Mouse (Mus musculus): ENCODE measurements around the gene Ppox. TPM values are rescaled to one million over a fixed set of nuclear protein-coding genes. Genes with fewer than 3 reads are reported as not detected.
A peak's percentile ranks its signal among the peaks of the same experiment; 100 is the strongest.

Gene Ppox
- polyA plus RNA-seq, 1 experiment from 2014 or later, result 11.4 TPM

- H3K4me2 ChIP-seq (replicated peaks; ENCODE audit: low read depth), result no peak overlapping the region
- H3K9me3 ChIP-seq (ENCODE audit: control insufficient read depth), result no peaks in the 10 kb centered on the region
- WGBS, result 64% methylated on average over 15 of the region's 15 CpGs
- H3K36me3 ChIP-seq (ENCODE audit: control insufficient read depth, insufficient read depth), result 0 out of 2 replicates have a peak, but pooled peaks cover 3% of the 10 kb centered on the region
- no peak overlapping the region for H3K9ac ChIP-seq (ENCODE audit: low read depth, low read length)
- no peak for ATAC-seq
- no peaks in the 10 kb centered on the region for H3K4me1 ChIP-seq (replicated peaks; ENCODE audit: control insufficient read depth, insufficient read depth, low read length)
- peak; percentile 81 for TF ChIP-seq CTCF (IDR thresholded peaks at IDR 0.05; ENCODE audit: low read depth)
- H3K4me3 ChIP-seq (ENCODE audit: low read depth, low read length), result no peak overlapping the region
- H3K27me3 ChIP-seq (replicated peaks; ENCODE audit: control insufficient read depth, insufficient read depth, low read length), result no peaks in the 10 kb centered on the region
- H3K27ac ChIP-seq (ENCODE audit: low read depth, low read length), result no peak overlapping the region
Measured at GRCm38 (mm10) chr1:171256937-171257548, 23.9 kb downstream of the Ppox start.

GRCm38 (mm10) chr1:171256095-171256818, 24.7 kb downstream of the Ppox start:
- WGBS, result 88% methylated on average over 24 of the region's 24 CpGs
- H3K27ac ChIP-seq (ENCODE audit: low read depth, low read length), result no peak overlapping the region
- peak; percentile 43 for TF ChIP-seq CTCF (IDR thresholded peaks at IDR 0.05; ENCODE audit: low read depth)
- ATAC-seq, result no peak
- no peaks in the 10 kb centered on the region for H3K4me1 ChIP-seq (replicated peaks; ENCODE audit: control insufficient read depth, insufficient read depth, low read length)
- H3K27me3 ChIP-seq (replicated peaks; ENCODE audit: control insufficient read depth, insufficient read depth, low read length), result no peaks in the 10 kb centered on the region
- no peak overlapping the region for H3K4me3 ChIP-seq (ENCODE audit: low read depth, low read length)
- H3K9ac ChIP-seq (ENCODE audit: low read depth, low read length), result no peak overlapping the region
- H3K4me2 ChIP-seq (replicated peaks; ENCODE audit: low read depth), result no peak overlapping the region
- 0 out of 2 replicates have a peak, but pooled peaks cover 3% of the 10 kb centered on the region for H3K36me3 ChIP-seq (ENCODE audit: control insufficient read depth, insufficient read depth)
- H3K9me3 ChIP-seq (ENCODE audit: control insufficient read depth), result no peaks in the 10 kb centered on the region

GRCm38 (mm10) chr1:171252415-171252814, 28.6 kb downstream of the Ppox start:
- 0 out of 2 replicates have a peak, but pooled peaks cover 3% of the 10 kb centered on the region for H3K36me3 ChIP-seq (ENCODE audit: control insufficient read depth, insufficient read depth)
- peak overlapping the region; percentile 58 for H3K4me2 ChIP-seq (replicated peaks; ENCODE audit: low read depth)
- H3K4me3 ChIP-seq (ENCODE audit: low read depth, low read length), result peak overlapping the region; percentile 35; the same call in 1 of the 2 replicates
- ATAC-seq, result no peak
- H3K27me3 ChIP-seq (replicated peaks; ENCODE audit: control insufficient read depth, insufficient read depth, low read length), result no peaks in the 10 kb centered on the region; the same call in 1 of the 2 replicates
- H3K27ac ChIP-seq (ENCODE audit: low read depth, low read length), result no peak overlapping the region
- H3K9me3 ChIP-seq (ENCODE audit: control insufficient read depth), result no peaks in the 10 kb centered on the region
- no peak overlapping the region for H3K9ac ChIP-seq (ENCODE audit: low read depth, low read length)
- H3K4me1 ChIP-seq (replicated peaks; ENCODE audit: control insufficient read depth, insufficient read depth, low read length), result no peaks in the 10 kb centered on the region; the same call in 1 of the 2 replicates
- WGBS, result 69% methylated on average over 17 of the region's 17 CpGs
- no peak for TF ChIP-seq CTCF (IDR thresholded peaks at IDR 0.05; ENCODE audit: low read depth)

GRCm38 (mm10) chr1:171251594-171252324, 29.2 kb downstream of the Ppox start:
- no peak for ATAC-seq
- no peak for TF ChIP-seq CTCF (IDR thresholded peaks at IDR 0.05; ENCODE audit: low read depth)
- Histone ChIP-seq H3K27ac (ENCODE audit: low read depth, low read length) (peak overlapping the region; percentile 24; the same call in 1 of the 2 replicates), H3K9me3 (ENCODE audit: control insufficient read depth) (no peaks in the 10 kb centered on the region), H3K4me1 (replicated peaks; ENCODE audit: control insufficient read depth, insufficient read depth, low read length) (no peaks in the 10 kb centered on the region; the same call in 1 of the 2 replicates), H3K27me3 (replicated peaks; ENCODE audit: control insufficient read depth, insufficient read depth, low read length) (no peaks in the 10 kb centered on the region; the same call in 1 of the 2 replicates), H3K4me2 (replicated peaks; ENCODE audit: low read depth) (peak overlapping the region; percentile 58), H3K4me3 (ENCODE audit: low read depth, low read length) (peak overlapping the region; percentile 35), H3K36me3 (ENCODE audit: control insufficient read depth, insufficient read depth) (0 out of 2 replicates have a peak, but pooled peaks cover 2% of the 10 kb centered on the region), H3K9ac (ENCODE audit: low read depth, low read length) (no peak overlapping the region)
- WGBS, result 38% methylated on average over 13 of the region's 13 CpGs

- Histone ChIP-seq H3K27me3 (replicated peaks; ENCODE audit: control insufficient read depth, insufficient read depth, low read length) (no peaks in the 10 kb centered on the region; the same call in 1 of the 2 replicates), H3K36me3 (ENCODE audit: control insufficient read depth, insufficient read depth) (no peaks in the 10 kb centered on the region), H3K9ac (ENCODE audit: low read depth, low read length) (0 out of 2 replicates have a peak within 1 kb of the TSS, but pooled peaks have one; percentile 26), H3K27ac (ENCODE audit: low read depth, low read length) (peak within 1 kb of the TSS; percentile 24; the same call in 1 of the 2 replicates), H3K4me1 (replicated peaks; ENCODE audit: control insufficient read depth, insufficient read depth, low read length) (peaks cover 4% of the 10 kb centered on the region; the same call in 1 of the 2 replicates), H3K4me2 (replicated peaks; ENCODE audit: low read depth) (peak within 1 kb of the TSS; percentile 58), H3K4me3 (ENCODE audit: low read depth, low read length) (peak within 1 kb of the TSS; percentile 35), H3K9me3 (ENCODE audit: control insufficient read depth) (no peaks in the 10 kb centered on the region)
- WGBS, result 33% methylated on average over 26 of the region's 26 CpGs
- no peak for ATAC-seq
- no peak for TF ChIP-seq CTCF (IDR thresholded peaks at IDR 0.05; ENCODE audit: low read depth)
Measured at GRCm38 (mm10) chr1:171250680-171251593, 30.0 kb downstream of the Ppox start, which contains the start of gene Ndufs2. Gene Ndufs2, minus strand, starts transcription at chr1:171251388.

Measured in intestine, postnatal 0 days (tissue).